Mouse (Mus musculus) bone marrow macrophage, adult 2 months (primary cell): ENCODE results near the gene Lsp1.

Source experiments
- CTCF ChIP-seq: IDR thresholded peaks from 2 replicates; pipeline ENCODE4 v1.5.1; 2012; ENCODE audit warnings: low read depth, mild to moderate bottlenecking, low read length, moderate library complexity
- POLR2A ChIP-seq: IDR thresholded peaks from 2 replicates; pipeline ENCODE4 v1.6.1; 2012; ENCODE audit warnings: mild to moderate bottlenecking, low read depth, low read length, borderline replicate concordance

GRCm38 (mm10) chr7:142514048-142514447 is 53.4 kb downstream of the Lsp1 start:
- TF ChIP-seq CTCF (no peak), POLR2A (no peak)
